Comparison of ENCODE assay signal across 16 mouse cellular contexts in the genomic region with DNA sequence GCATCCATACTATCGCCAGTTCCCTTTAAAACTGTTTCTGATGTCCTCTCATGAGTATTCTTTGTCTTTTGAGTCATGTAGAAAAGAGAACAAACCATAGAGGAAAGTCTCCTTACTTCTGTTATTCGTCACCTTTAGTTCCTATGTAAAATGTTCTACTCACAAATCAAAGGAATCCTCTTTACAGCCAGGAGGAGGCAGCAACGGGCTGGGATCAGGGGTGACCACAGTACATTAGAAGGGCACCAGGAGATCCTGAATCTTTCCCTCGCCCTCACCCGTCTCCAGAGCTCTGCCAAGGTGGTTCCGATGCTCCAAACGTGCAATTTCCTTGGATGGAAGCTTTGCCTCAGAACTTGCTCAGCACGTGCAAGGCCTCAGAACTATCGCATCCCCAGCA. TPM values are rescaled to one million over a fixed set of nuclear protein-coding genes. Genes with fewer than 3 reads are reported as not detected.
A peak's percentile ranks its signal among the peaks of the same experiment; 100 is the strongest.
DNase-seq lines count a peak whose midpoint lies in the region; ATAC-seq and TF ChIP-seq lines count a peak whose summit lies in the region.
"Had no signal": no experiment of that assay in that cellular context is flagged by ENCODE, and none has a peak within 500 bp of the region (broad histone marks: within the 10 kb centered on the region; RNA-seq: fewer than 3 reads in every experiment).

No protein-coding gene starts in this region.

- no peaks in the 10 kb centered on the region for H3K9me3 ChIP-seq in liver, embryonic 11.5 days (ENCODE audit: control insufficient read depth, low read length)
- no peaks in the 10 kb centered on the region for H3K9me3 ChIP-seq in ES-Bruce4 (replicated peaks; ENCODE audit: control insufficient read depth, insufficient read depth, low read length, poor library complexity, severe bottlenecking)
- H3K9me3 ChIP-seq: heart, embryonic 10.5 days; limb, embryonic 12.5 days had no signal

- TF ChIP-seq CTCF in liver, adult 2 months (IDR thresholded peaks at IDR 0.05; ENCODE audit: low read depth, low read length) = peak; percentile 56
- peak; percentile 47 for TF ChIP-seq CTCF in ES-Bruce4 (IDR thresholded peaks at IDR 0.05; ENCODE audit: low read depth, low read length)

- DNase-seq in embryo, embryonic 10.5 days (ENCODE audit: low spot score) = peak; percentile 3
- no peak for DNase-seq in embryo, embryonic 9.5 days (ENCODE audit: extremely low spot score)
- DNase-seq in liver, adult 2 months (ENCODE audit: extremely low read depth, low read depth, low spot score) = peak; percentile 30
- no peak for DNase-seq in liver, embryonic 11.5 days (ENCODE audit: low spot score)
- no peak for DNase-seq in frontal cortex, postnatal 10 days (ENCODE audit: low spot score in 2 of 2)
- DNase-seq in frontal cortex, postnatal 14 days (ENCODE audit: low spot score in 2 of 2) = no peak
- DNase-seq: adrenal gland, adult 8-10 months; cerebellum, adult 8-10 months; forebrain, postnatal 0 days had no signal

- H3K9ac ChIP-seq in liver, adult 2 months (ENCODE audit: low read depth, low read length) = no peak overlapping the region
- H3K9ac ChIP-seq in liver, embryonic 11.5 days (ENCODE audit: low read depth, low read length) = no peak overlapping the region
- no peak overlapping the region for H3K9ac ChIP-seq in ES-Bruce4 (ENCODE audit: low read depth, poor library complexity, severe bottlenecking)
- H3K9ac ChIP-seq: forebrain, postnatal 0 days; hindbrain, embryonic 14.5 days; limb, embryonic 12.5 days had no signal

- no peaks in the 10 kb centered on the region for H3K4me1 ChIP-seq in liver, adult 2 months (ENCODE audit: control insufficient read depth, insufficient read depth, low read length)
- no peaks in the 10 kb centered on the region for H3K4me1 ChIP-seq in liver, embryonic 11.5 days (replicated peaks; ENCODE audit: control insufficient read depth, insufficient read depth, low read length)
- no peaks in the 10 kb centered on the region for H3K4me1 ChIP-seq in ES-Bruce4 (ENCODE audit: control insufficient read depth, insufficient read depth, low read length)
- H3K4me1 ChIP-seq: heart, embryonic 10.5 days; limb, embryonic 12.5 days had no signal

- H3K4me3 ChIP-seq in liver, adult 2 months (ENCODE audit: insufficient read depth, low read depth, low read length) = no peak overlapping the region
- no peak overlapping the region for H3K4me3 ChIP-seq in liver, embryonic 11.5 days (ENCODE audit: low read depth, low read length)
- no peak overlapping the region for H3K4me3 ChIP-seq in ES-Bruce4 (ENCODE audit: low read depth, low read length)
- H3K4me3 ChIP-seq: heart, embryonic 10.5 days; limb, embryonic 12.5 days had no signal

- TF ChIP-seq POLR2A in liver, adult 2 months (IDR thresholded peaks at IDR 0.05; ENCODE audit: extremely low read depth, insufficient read depth, low read length) = no peak
- TF ChIP-seq POLR2A in ES-Bruce4 (IDR thresholded peaks at IDR 0.05; ENCODE audit: insufficient read depth, low read length) = no peak

- H3K4me2 ChIP-seq in liver, embryonic 11.5 days = no peak overlapping the region
- H3K4me2 ChIP-seq: hindbrain, embryonic 14.5 days; limb, embryonic 12.5 days had no signal

- no peak for ATAC-seq in liver, embryonic 11.5 days (replicated peaks; ENCODE audit: low FRiP score)
- peak; percentile 35 for ATAC-seq in granulocyte monocyte progenitor cell, adult 5-6 weeks (replicated peaks; ENCODE audit: poor library complexity, severe bottlenecking)
- ATAC-seq: forebrain, postnatal 0 days had no signal

- H3K79me2 ChIP-seq in liver, adult 2 months (ENCODE audit: control insufficient read depth, insufficient read depth, low read length) = no peaks in the 10 kb centered on the region

- no peaks in the 10 kb centered on the region for H3K27me3 ChIP-seq in liver, adult 2 months (ENCODE audit: control insufficient read depth, insufficient read depth, low read length)
- H3K27me3 ChIP-seq in liver, embryonic 11.5 days (replicated peaks; ENCODE audit: control insufficient read depth, insufficient read depth, low read length) = no peaks in the 10 kb centered on the region
- no peaks in the 10 kb centered on the region for H3K27me3 ChIP-seq in ES-Bruce4 (ENCODE audit: control insufficient read depth, insufficient read depth, low read length, poor library complexity, severe bottlenecking)
- H3K27me3 ChIP-seq: limb, embryonic 12.5 days had no signal

- 70% methylated on average over 9 of the region's 9 CpGs for WGBS in liver, adult 2 months
- 64% methylated on average over 9 of the region's 9 CpGs for WGBS in liver, embryonic 11.5 days

- H3K27ac ChIP-seq in liver, adult 2 months (replicated peaks; ENCODE audit: insufficient read depth, low read depth, low read length) = no peak overlapping the region
- H3K27ac ChIP-seq in liver, embryonic 11.5 days (ENCODE audit: low read depth, low read length) = no peak overlapping the region
- H3K27ac ChIP-seq in ES-Bruce4 (ENCODE audit: insufficient read depth, low read length) = no peak overlapping the region
- H3K27ac ChIP-seq: heart, embryonic 10.5 days; hindbrain, embryonic 14.5 days; limb, embryonic 12.5 days had no signal

- no peaks in the 10 kb centered on the region for H3K36me3 ChIP-seq in liver, adult 2 months (ENCODE audit: control insufficient read depth, insufficient read depth, low read length)
- no peaks in the 10 kb centered on the region for H3K36me3 ChIP-seq in liver, embryonic 11.5 days (ENCODE audit: control insufficient read depth, insufficient read depth, low read length)
- no peaks in the 10 kb centered on the region for H3K36me3 ChIP-seq in ES-Bruce4 (ENCODE audit: control insufficient read depth, insufficient read depth, low read length, poor library complexity, severe bottlenecking)
- H3K36me3 ChIP-seq: heart, embryonic 10.5 days; limb, embryonic 12.5 days had no signal

- no peak for TF ChIP-seq EP300 in ES-Bruce4 (IDR thresholded peaks at IDR 0.05; ENCODE audit: insufficient read depth, low read depth, low read length)

RNA-seq across cellular contexts. Expression of a gene that starts 28.2 kb away (rescaled TPM):
- total RNA-seq in liver, adult 2 months (2014; rRNA removed) = not detected in 2 replicates
- not detected in 2 replicates for polyA plus RNA-seq in liver, adult 2 months (2012; rRNA removed)
- polyA plus RNA-seq in liver, embryonic 11.5 days (2014; fragmentation: Nextera tagmentation; extraction: Ambion mirVana) = not detected in 2 replicates
- polyA plus RNA-seq in ES-Bruce4 (2011; ENCODE audit: insufficient read depth, insufficient read length, low read depth, missing spikeins) = not detected in 2 replicates
- total RNA-seq in granulocyte monocyte progenitor cell, adult 5-6 weeks (2014; fragmentation: Nextera tagmentation) = not detected in 2 replicates
- not detected in 2 replicates for total RNA-seq in granulocyte monocyte progenitor cell, adult 5-6 weeks (2017)
- total RNA-seq: adrenal gland, adult 8-10 months; forebrain, postnatal 0 days; monocyte, adult 5-6 weeks had no signal
- polyA plus RNA-seq: embryonic facial prominence, embryonic 14.5 days; forebrain, postnatal 0 days; heart, embryonic 10.5 days; hindbrain, embryonic 14.5 days; limb, embryonic 12.5 days had no signal

Comparison
In these comparisons a context has a peak if more than half of its experiments do, and no peak if none do; other contexts are left out.
1. DNase-seq: peak in embryo, embryonic 10.5 days (single experiment) and liver, adult 2 months (single experiment); none in embryo, embryonic 9.5 days (single experiment), liver, embryonic 11.5 days (single experiment), frontal cortex, postnatal 10 days (0 of 2) and frontal cortex, postnatal 14 days (0 of 2).